Mouse (Mus musculus) forebrain, embryonic 10.5 days (tissue): ENCODE results near the gene Cyp46a1. TPM values are rescaled to one million over a fixed set of nuclear protein-coding genes. Genes with fewer than 3 reads are reported as not detected.
A peak's percentile ranks its signal among the peaks of the same experiment; 100 is the strongest.

Experiments used
- DNase-seq: peaks from one replicate; pipeline ENCODE4 v3.0.0-alpha.2; 2017; ENCODE audit warnings: low spot score; ENCODE audit errors: extremely low spot score
- H3K27ac ChIP-seq: fragments of 300-500 bp; sonication (generic); 2 replicates; pipeline ENCODE4 v1.5.1; 2016; ENCODE audit warnings: mild to moderate bottlenecking
- H3K27me3 ChIP-seq: fragments of 300-500 bp; sonication (generic); 2 replicates; pipeline ENCODE4 v1.6.1; 2016; ENCODE audit warnings: mild to moderate bottlenecking; ENCODE audit not compliant: poor library complexity, severe bottlenecking
- H3K36me3 ChIP-seq: fragments of 300-500 bp; sonication (generic); replicated peaks from 2 replicates; pipeline ENCODE4 v1.6.1; 2016; ENCODE audit warnings: mild to moderate bottlenecking, moderate library complexity
- H3K4me1 ChIP-seq: fragments of 300-500 bp; sonication (generic); 2 replicates; pipeline ENCODE4 v1.6.1; 2016
- H3K4me3 ChIP-seq: fragments of 300-500 bp; sonication (generic); 2 replicates; pipeline ENCODE4 v1.5.1; 2016; ENCODE audit warnings: mild to moderate bottlenecking, moderate library complexity
- H3K9me3 ChIP-seq: fragments of 300-500 bp; sonication (generic); 2 replicates; pipeline ENCODE4 v1.6.1; 2016; ENCODE audit warnings: mild to moderate bottlenecking, moderate library complexity
- WGBS: fragments of 180-500 bp; shearing (Covaris S2); methylation state at CpG from one replicate; pipeline ENCODE4 v1.1.7; 2016; 5-methylcytosine and 5-hydroxymethylcytosine counted together
- polyA plus RNA-seq: library from polyadenylated mRNA; unstranded; fragments of >200 nt; fragmentation: Nextera tagmentation; extraction: Ambion mirVana; gene quantifications from 2 replicates; pipeline ENCODE4 v1.2.1, GENCODE M21; 2016

The Cyp46a1 gene
- polyA plus RNA-seq, 1 experiment from 2014 or later, result 19.4 TPM

- H3K4me3 ChIP-seq, result no peak overlapping the region; the same call in 1 of the 2 replicates
- H3K4me1 ChIP-seq, result peaks cover 79% of the 10 kb centered on the region
- peaks cover 53% of the 10 kb centered on the region for H3K27me3 ChIP-seq
- peaks cover 6% of the 10 kb centered on the region for H3K36me3 ChIP-seq
- WGBS, result 3% methylated on average over 9 of the region's 9 CpGs
- H3K9me3 ChIP-seq, result no peaks in the 10 kb centered on the region
- H3K27ac ChIP-seq, result peak overlapping the region; percentile 94
- DNase-seq, result peak; percentile 57
Observed at GRCm38 (mm10) chr12:108317201-108317738, 16.9 kb upstream of the Cyp46a1 start.

GRCm38 (mm10) chr12:108317826-108318430, 16.3 kb upstream of the Cyp46a1 start:
- 11% methylated on average over 18 of the region's 18 CpGs for WGBS
- peaks cover 53% of the 10 kb centered on the region for H3K27me3 ChIP-seq
- H3K36me3 ChIP-seq, result peaks cover under 1% of the 10 kb centered on the region; the same call in 1 of the 2 replicates
- H3K27ac ChIP-seq, result peak overlapping the region; percentile 94
- no peaks in the 10 kb centered on the region for H3K9me3 ChIP-seq
- DNase-seq, result no peak
- H3K4me1 ChIP-seq, result peaks cover 78% of the 10 kb centered on the region
- peak overlapping the region; percentile 3; the same call in 1 of the 2 replicates for H3K4me3 ChIP-seq

GRCm38 (mm10) chr12:108318499-108318898, 15.7 kb upstream of the Cyp46a1 start:
- H3K36me3 ChIP-seq, result no peaks in the 10 kb centered on the region; the same call in 1 of the 2 replicates
- no peak for DNase-seq
- H3K4me3 ChIP-seq, result peak overlapping the region; percentile 3; the same call in 1 of the 2 replicates
- H3K9me3 ChIP-seq, result no peaks in the 10 kb centered on the region
- H3K27ac ChIP-seq, result peak overlapping the region; percentile 94
- 9% methylated on average over 37 of the region's 37 CpGs for WGBS
- peaks cover 53% of the 10 kb centered on the region for H3K27me3 ChIP-seq
- H3K4me1 ChIP-seq, result peaks cover 79% of the 10 kb centered on the region

DNA sequence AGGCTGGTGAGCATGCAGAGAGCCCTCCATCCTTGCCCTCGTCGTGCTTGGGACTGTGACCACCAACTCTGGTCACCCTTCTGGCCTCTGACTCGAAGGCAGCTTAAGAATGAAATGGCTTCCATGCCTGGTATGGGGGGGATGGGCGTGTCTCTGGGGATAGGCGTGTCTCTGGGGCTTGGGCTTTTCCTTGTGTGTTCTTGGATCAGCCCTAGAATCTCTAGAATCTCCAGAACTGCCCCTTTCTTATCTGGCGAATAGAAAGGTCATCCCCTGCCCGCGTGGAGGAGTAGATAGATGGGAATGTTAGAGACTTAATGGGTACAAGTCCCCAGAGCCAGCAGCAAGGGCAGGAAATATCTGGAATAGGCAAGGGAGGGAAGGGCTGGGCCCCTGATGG, 14.1 kb upstream of the Cyp46a1 start:
- H3K4me1 ChIP-seq, result peaks cover 81% of the 10 kb centered on the region
- H3K27ac ChIP-seq, result peak overlapping the region; percentile 94
- peak; percentile 73 for DNase-seq
- H3K36me3 ChIP-seq, result no peaks in the 10 kb centered on the region
- no peaks in the 10 kb centered on the region for H3K9me3 ChIP-seq
- peak overlapping the region; percentile 18; the same call in 1 of the 2 replicates for H3K4me3 ChIP-seq
- peaks cover 53% of the 10 kb centered on the region for H3K27me3 ChIP-seq
- WGBS, result 5% methylated on average over 8 of the region's 8 CpGs

DNA sequence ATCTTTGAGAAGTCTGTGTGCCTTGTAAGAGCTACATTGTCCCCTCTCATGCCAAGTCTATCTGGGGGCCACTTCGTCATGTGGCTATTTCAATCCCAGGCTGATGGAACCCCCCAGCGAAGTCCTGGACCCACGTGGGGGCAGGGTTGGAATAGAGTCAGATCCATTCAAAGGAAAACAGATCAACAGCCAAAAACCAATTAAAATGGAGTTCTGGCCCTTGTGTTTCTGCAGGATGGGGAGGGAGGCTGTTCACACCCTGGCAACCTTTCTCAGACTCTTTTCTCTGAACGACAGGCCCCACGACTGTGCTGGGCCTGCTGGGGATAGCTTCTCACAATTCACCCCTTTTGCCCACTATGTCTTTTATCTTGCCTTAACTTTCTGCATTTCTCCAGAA, 7.8 kb upstream of the Cyp46a1 start:
- H3K36me3 ChIP-seq, result no peaks in the 10 kb centered on the region
- peaks cover 58% of the 10 kb centered on the region for H3K27me3 ChIP-seq
- H3K9me3 ChIP-seq, result no peaks in the 10 kb centered on the region
- H3K4me3 ChIP-seq, result no peak overlapping the region
- peak overlapping the region; percentile 79 for H3K27ac ChIP-seq
- 55% methylated on average over 5 of the region's 5 CpGs for WGBS
- DNase-seq, result no peak
- H3K4me1 ChIP-seq, result peaks cover 62% of the 10 kb centered on the region

- Histone ChIP-seq H3K27me3 (peaks cover 68% of the 10 kb centered on the region), H3K4me1 (peaks cover 57% of the 10 kb centered on the region), H3K36me3 (no peaks in the 10 kb centered on the region), H3K27ac (peak overlapping the region; percentile 79), H3K4me3 (peak overlapping the region; percentile 46), H3K9me3 (no peaks in the 10 kb centered on the region)
- DNase-seq, result peak; percentile 52
- WGBS, result 3% methylated on average over 66 of the region's 66 CpGs
Observed at GRCm38 (mm10) chr12:108327889-108328491, 6.2 kb upstream of the Cyp46a1 start.

- DNase-seq, result peak; percentile 89
- H3K9me3 ChIP-seq, result no peaks in the 10 kb centered on the region
- H3K27ac ChIP-seq, result peak overlapping the region; percentile 76
- peaks cover 65% of the 10 kb centered on the region for H3K4me1 ChIP-seq
- H3K36me3 ChIP-seq, result no peaks in the 10 kb centered on the region
- H3K27me3 ChIP-seq, result peaks cover 75% of the 10 kb centered on the region
- WGBS, result under 1% methylated on average over 16 of the region's 16 CpGs
- H3K4me3 ChIP-seq, result peak overlapping the region; percentile 75
Observed at GRCm38 (mm10) chr12:108333056-108333455, 1.1 kb upstream of the Cyp46a1 start.

DNA sequence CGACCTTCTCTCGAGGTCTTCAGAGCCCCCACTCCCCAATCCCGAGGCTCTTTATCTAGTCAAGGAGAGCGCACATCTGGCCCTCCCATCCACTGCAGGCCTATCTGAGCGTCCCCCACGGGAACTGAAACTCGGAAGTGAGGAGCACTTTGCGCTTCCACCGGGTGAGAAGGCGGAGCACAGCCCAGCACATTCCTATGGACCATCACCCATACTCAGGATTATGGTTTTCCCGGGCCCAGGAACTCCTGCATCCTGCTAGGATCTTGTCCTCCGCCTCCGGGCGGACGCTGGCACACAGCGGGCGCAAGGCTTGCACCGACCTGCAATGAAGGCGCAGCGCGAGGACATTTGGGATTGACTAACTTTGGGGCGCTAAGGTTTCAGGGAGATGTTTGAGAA, 699 bp upstream of the Cyp46a1 start:
- Histone ChIP-seq H3K9me3 (no peaks in the 10 kb centered on the region), H3K36me3 (no peaks in the 10 kb centered on the region), H3K4me1 (peaks cover 64% of the 10 kb centered on the region), H3K27me3 (peaks cover 71% of the 10 kb centered on the region), H3K27ac (peak overlapping the region; percentile 76), H3K4me3 (peak overlapping the region; percentile 75)
- WGBS, result under 1% methylated on average over 22 of the region's 22 CpGs
- DNase-seq, result no peak

DNA sequence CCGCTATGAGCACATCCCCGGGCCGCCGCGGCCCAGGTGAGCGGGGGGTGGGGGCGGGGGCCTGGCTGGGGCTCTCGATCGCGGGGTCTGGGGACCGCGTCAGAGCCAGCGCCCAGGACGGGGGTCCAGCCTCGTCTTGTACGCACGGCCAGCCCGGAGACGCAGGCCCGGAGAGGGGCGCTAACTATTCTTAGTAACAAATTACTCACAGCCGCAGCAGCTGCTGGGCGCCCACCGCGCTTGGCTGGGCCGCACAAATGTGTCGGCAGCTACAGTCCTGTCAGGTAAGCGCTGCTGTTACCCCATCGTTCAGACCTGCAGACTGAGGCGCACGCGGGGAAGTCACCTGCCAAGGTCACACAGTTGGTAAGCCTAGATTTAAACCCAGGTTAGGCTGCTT, 348 bp downstream of the Cyp46a1 start:
- 2% methylated on average over 32 of the region's 32 CpGs for WGBS
- Histone ChIP-seq H3K9me3 (no peaks in the 10 kb centered on the region), H3K4me3 (peak overlapping the region; percentile 75), H3K27ac (peak overlapping the region; percentile 76), H3K27me3 (peaks cover 68% of the 10 kb centered on the region), H3K36me3 (no peaks in the 10 kb centered on the region), H3K4me1 (peaks cover 66% of the 10 kb centered on the region)
- DNase-seq, result no peak

GRCm38 (mm10) chr12:108338572-108339190, 4.5 kb downstream of the Cyp46a1 start:
- WGBS, result 32% methylated on average over 14 of the region's 14 CpGs
- no peaks in the 10 kb centered on the region for H3K9me3 ChIP-seq
- peak; percentile 51 for DNase-seq
- H3K27ac ChIP-seq, result peak overlapping the region; percentile 74
- H3K36me3 ChIP-seq, result no peaks in the 10 kb centered on the region
- H3K4me1 ChIP-seq, result peaks cover 45% of the 10 kb centered on the region
- H3K4me3 ChIP-seq, result no peak overlapping the region
- peaks cover 46% of the 10 kb centered on the region for H3K27me3 ChIP-seq

DNA sequence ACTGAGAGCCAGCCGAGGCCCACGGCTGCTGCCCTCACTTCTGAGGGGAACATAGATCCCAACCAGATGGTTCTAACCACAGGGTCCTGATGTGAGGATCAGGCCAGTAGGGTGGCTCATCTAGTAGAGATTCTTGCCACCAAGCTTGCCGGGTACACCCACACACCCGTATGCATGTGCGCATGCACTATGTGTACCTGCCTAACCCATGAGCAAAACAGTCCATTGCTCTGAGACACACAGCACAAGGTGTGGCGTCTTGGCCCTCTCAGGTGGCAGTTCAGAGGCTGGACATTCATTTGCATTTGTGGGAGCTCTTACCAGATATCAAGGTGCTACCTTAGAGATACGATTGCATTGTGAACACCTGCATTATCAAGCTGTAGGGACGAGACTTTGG, 14.0 kb downstream of the Cyp46a1 start:
- Histone ChIP-seq H3K36me3 (0 out of 2 replicates have a peak, but pooled peaks cover 3% of the 10 kb centered on the region), H3K4me3 (no peak overlapping the region), H3K27ac (no peak overlapping the region), H3K9me3 (no peaks in the 10 kb centered on the region), H3K27me3 (peaks cover 46% of the 10 kb centered on the region), H3K4me1 (peaks cover 17% of the 10 kb centered on the region)
- no peak for DNase-seq
- 83% methylated on average over 8 of the region's 8 CpGs for WGBS

DNA sequence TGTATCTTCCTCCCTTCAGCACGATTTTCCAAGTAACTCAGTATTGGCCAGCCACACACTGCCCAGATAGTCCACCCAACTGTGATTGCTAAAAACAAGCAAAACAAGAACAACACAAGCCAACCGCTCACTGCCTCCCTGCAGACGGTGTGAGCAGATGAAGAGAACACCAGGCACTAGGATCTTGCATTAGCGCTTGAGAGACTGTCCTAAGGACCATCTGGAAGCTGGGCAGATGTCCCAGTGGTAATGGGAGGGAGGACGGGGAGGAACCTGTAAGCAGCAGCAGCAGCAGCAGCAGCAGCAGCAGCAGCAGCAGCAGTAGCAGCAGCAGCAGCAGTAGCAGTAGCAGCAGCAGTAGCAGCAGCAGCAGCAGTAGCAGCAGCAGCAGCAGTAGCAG, 14.8 kb downstream of the Cyp46a1 start:
- no peak for DNase-seq
- no peak overlapping the region for H3K4me3 ChIP-seq
- H3K27me3 ChIP-seq, result peaks cover 55% of the 10 kb centered on the region
- peaks cover 22% of the 10 kb centered on the region for H3K4me1 ChIP-seq
- H3K27ac ChIP-seq, result no peak overlapping the region
- no peaks in the 10 kb centered on the region for H3K9me3 ChIP-seq
- H3K36me3 ChIP-seq, result 0 out of 2 replicates have a peak, but pooled peaks cover 3% of the 10 kb centered on the region
- WGBS, result 86% methylated on average over 5 of the region's 5 CpGs
